Mouse (Mus musculus) heart, embryonic 11.5 days (tissue): ENCODE results near the gene Il2ra. TPM values are rescaled to one million over a fixed set of nuclear protein-coding genes. Genes with fewer than 3 reads are reported as not detected.

Experiments
- ATAC-seq: fragments of 200-750 bp; cut with Nextera tagmentation; replicated peaks from 2 replicates; pipeline ENCODE4 v1.8.0; 2017; ENCODE audit warnings: moderate library complexity; ENCODE audit not compliant: insufficient number of reproducible peaks, low FRiP score, low TSS enrichment
- H3K27ac ChIP-seq: fragments of 300-500 bp; sonication (generic); 2 replicates; pipeline ENCODE4 v1.5.1; 2014; ENCODE audit warnings: mild to moderate bottlenecking, low read depth, low read length
- H3K27me3 ChIP-seq: fragments of 300-500 bp; sonication (generic); 2 replicates; pipeline ENCODE4 v1.6.1; 2014; ENCODE audit warnings: mild to moderate bottlenecking, low read length, mixed read lengths; ENCODE audit not compliant: control insufficient read depth, insufficient read depth
- H3K36me3 ChIP-seq: fragments of 300-500 bp; sonication (generic); 2 replicates; pipeline ENCODE4 v1.6.1; 2014; ENCODE audit warnings: mild to moderate bottlenecking, low read length, moderate library complexity, mixed read lengths; ENCODE audit not compliant: control insufficient read depth, insufficient read depth
- H3K4me1 ChIP-seq: fragments of 300-500 bp; sonication (generic); 2 replicates; pipeline ENCODE4 v1.6.1; 2014; ENCODE audit warnings: low read length; ENCODE audit not compliant: control insufficient read depth, insufficient read depth
- H3K4me2 ChIP-seq: fragments of 300-500 bp; sonication (generic); 2 replicates; pipeline ENCODE4 v1.6.1; 2014; ENCODE audit warnings: mild to moderate bottlenecking, moderate library complexity
- H3K4me3 ChIP-seq: fragments of 300-500 bp; sonication (generic); 2 replicates; pipeline ENCODE4 v1.5.1; 2014; ENCODE audit warnings: low read depth, low read length
- H3K9ac ChIP-seq: fragments of 300-500 bp; sonication (generic); 2 replicates; pipeline ENCODE4 v1.6.1; 2014; ENCODE audit warnings: mild to moderate bottlenecking, low read depth, low read length, moderate library complexity
- H3K9me3 ChIP-seq: fragments of 300-500 bp; sonication (generic); replicated peaks from 2 replicates; pipeline ENCODE4 v1.6.1; 2016; ENCODE audit warnings: low read length; ENCODE audit not compliant: control insufficient read depth
- WGBS: fragments of 180-500 bp; shearing (Covaris S2); extraction: QIAGEN DNeasy Blood & Tissue Kit; methylation state at CpG from one replicate; pipeline ENCODE4 v1.1.7; 2014; ENCODE audit not compliant: insufficient replicate concordance; 5-methylcytosine and 5-hydroxymethylcytosine counted together
- polyA plus RNA-seq: library from polyadenylated mRNA; unstranded; fragments of >200 nt; fragmentation: Nextera tagmentation; extraction: Ambion mirVana; gene quantifications from 2 replicates; pipeline ENCODE4 v1.2.1, GENCODE M21; 2014

Il2ra gene
- polyA plus RNA-seq, 1 experiment from 2014 or later, result not detected

GRCm38 (mm10) chr2:11714535-11714934 lies 71.9 kb downstream of the Il2ra start:
- Histone ChIP-seq H3K9me3 (no peaks in the 10 kb centered on the region), H3K4me2 (no peak overlapping the region), H3K27me3 (no peaks in the 10 kb centered on the region), H3K27ac (no peak overlapping the region), H3K36me3 (no peaks in the 10 kb centered on the region), H3K4me1 (no peaks in the 10 kb centered on the region), H3K9ac (no peak overlapping the region), H3K4me3 (no peak overlapping the region)
- no peak for ATAC-seq
- WGBS, result 65% methylated on average over 4 of the region's 4 CpGs

GRCm38 (mm10) chr2:11718573-11718972 lies 76.0 kb downstream of the Il2ra start:
- Histone ChIP-seq H3K9me3 (no peaks in the 10 kb centered on the region), H3K27ac (no peak overlapping the region), H3K9ac (no peak overlapping the region), H3K36me3 (no peaks in the 10 kb centered on the region), H3K4me2 (no peak overlapping the region), H3K4me1 (no peaks in the 10 kb centered on the region), H3K27me3 (no peaks in the 10 kb centered on the region), H3K4me3 (no peak overlapping the region)
- 80% methylated on average over 2 of the region's 2 CpGs for WGBS
- ATAC-seq, result no peak

- WGBS, result 77% methylated on average over 9 of the region's 9 CpGs
These were observed 80.0 kb downstream of the Il2ra start for GRCm38 (mm10) chr2:11722564-11722963.

GRCm38 (mm10) chr2:11727574-11727973 lies 85.0 kb downstream of the Il2ra start:
- no peak overlapping the region for H3K4me2 ChIP-seq
- no peak overlapping the region for H3K27ac ChIP-seq
- no peak overlapping the region for H3K4me3 ChIP-seq
- no peaks in the 10 kb centered on the region for H3K36me3 ChIP-seq
- H3K27me3 ChIP-seq, result no peaks in the 10 kb centered on the region
- ATAC-seq, result no peak
- H3K9me3 ChIP-seq, result no peaks in the 10 kb centered on the region
- H3K4me1 ChIP-seq, result no peaks in the 10 kb centered on the region
- 86% methylated on average over 5 of the region's 5 CpGs for WGBS
- no peak overlapping the region for H3K9ac ChIP-seq

More at GRCm38 (mm10) chr2:11722564-11722963, 80.0 kb downstream of the Il2ra start:
- Histone ChIP-seq H3K4me3 (no peak overlapping the region), H3K4me2 (no peak overlapping the region), H3K9me3 (no peaks in the 10 kb centered on the region), H3K4me1 (no peaks in the 10 kb centered on the region), H3K27me3 (no peaks in the 10 kb centered on the region), H3K9ac (no peak overlapping the region), H3K36me3 (no peaks in the 10 kb centered on the region), H3K27ac (no peak overlapping the region)
- no peak for ATAC-seq

GRCm38 (mm10) chr2:11729091-11729490 lies 86.5 kb downstream of the Il2ra start:
- H3K27ac ChIP-seq, result no peak overlapping the region
- ATAC-seq, result no peak
- WGBS, result 48% methylated on average over 3 of the region's 3 CpGs
- no peak overlapping the region for H3K4me2 ChIP-seq
- H3K36me3 ChIP-seq, result no peaks in the 10 kb centered on the region
- no peaks in the 10 kb centered on the region for H3K4me1 ChIP-seq
- no peak overlapping the region for H3K4me3 ChIP-seq
- H3K9me3 ChIP-seq, result no peaks in the 10 kb centered on the region
- H3K27me3 ChIP-seq, result no peaks in the 10 kb centered on the region
- H3K9ac ChIP-seq, result no peak overlapping the region

GRCm38 (mm10) chr2:11732978-11733377 lies 90.4 kb downstream of the Il2ra start:
- H3K36me3 ChIP-seq, result no peaks in the 10 kb centered on the region
- 73% methylated on average over 5 of the region's 5 CpGs for WGBS
- H3K27ac ChIP-seq, result no peak overlapping the region
- H3K4me1 ChIP-seq, result no peaks in the 10 kb centered on the region
- no peak overlapping the region for H3K4me3 ChIP-seq
- no peak overlapping the region for H3K4me2 ChIP-seq
- no peak overlapping the region for H3K9ac ChIP-seq
- H3K9me3 ChIP-seq, result no peaks in the 10 kb centered on the region
- ATAC-seq, result no peak
- no peaks in the 10 kb centered on the region for H3K27me3 ChIP-seq

GRCm38 (mm10) chr2:11735853-11736252 lies 93.2 kb downstream of the Il2ra start:
- ATAC-seq, result no peak
- no peaks in the 10 kb centered on the region for H3K27me3 ChIP-seq
- no peak overlapping the region for H3K27ac ChIP-seq
- no peaks in the 10 kb centered on the region for H3K9me3 ChIP-seq
- no peak overlapping the region for H3K9ac ChIP-seq
- peaks cover 11% of the 10 kb centered on the region for H3K36me3 ChIP-seq
- WGBS, result 79% methylated on average over 6 of the region's 6 CpGs
- no peaks in the 10 kb centered on the region for H3K4me1 ChIP-seq
- H3K4me2 ChIP-seq, result no peak overlapping the region
- no peak overlapping the region for H3K4me3 ChIP-seq

- Histone ChIP-seq H3K9ac (no peak overlapping the region), H3K9me3 (no peaks in the 10 kb centered on the region), H3K4me3 (no peak overlapping the region), H3K27me3 (no peaks in the 10 kb centered on the region), H3K4me2 (no peak overlapping the region), H3K4me1 (no peaks in the 10 kb centered on the region), H3K36me3 (peaks cover 33% of the 10 kb centered on the region), H3K27ac (no peak overlapping the region)
- 87% methylated on average over 3 of the region's 3 CpGs for WGBS
- no peak for ATAC-seq
These were observed 96.2 kb downstream of the Il2ra start for GRCm38 (mm10) chr2:11738794-11739193.

GRCm38 (mm10) chr2:11739516-11740051 lies 97.0 kb downstream of the Il2ra start:
- H3K4me2 ChIP-seq, result no peak overlapping the region
- H3K27ac ChIP-seq, result no peak overlapping the region
- no peak for ATAC-seq
- no peak overlapping the region for H3K9ac ChIP-seq
- no peak overlapping the region for H3K4me3 ChIP-seq
- 93% methylated on average over 4 of the region's 4 CpGs for WGBS
- H3K36me3 ChIP-seq, result peaks cover 33% of the 10 kb centered on the region
- H3K27me3 ChIP-seq, result no peaks in the 10 kb centered on the region
- no peaks in the 10 kb centered on the region for H3K4me1 ChIP-seq
- no peaks in the 10 kb centered on the region for H3K9me3 ChIP-seq
